Mouse (Mus musculus) liver, embryonic 14.5 days (tissue): Measurements from ENCODE around the gene Creb3l2. TPM values are rescaled to one million over a fixed set of nuclear protein-coding genes. Genes with fewer than 3 reads are reported as not detected.

Experiments
- ATAC-seq: fragments of 200-750 bp; cut with Nextera tagmentation; 2 replicates; pipeline ENCODE4 v1.8.0; 2017; ENCODE audit warnings: moderate number of reproducible peaks, mild to moderate bottlenecking, moderate library complexity; ENCODE audit not compliant: insufficient read depth
- DNase-seq, 3 experiments: peaks; one replicate each; pipeline ENCODE4 v3.0.0-alpha.2; 2012 to 2013; ENCODE audit warnings: low read depth in 3 of 3, low spot score in 3 of 3
- H3K27ac ChIP-seq: fragments of 300-500 bp; sonication (generic); 2 replicates; pipeline ENCODE4 v1.5.1; 2014; ENCODE audit warnings: moderate library complexity, mild to moderate bottlenecking, control low read depth, inconsistent platforms
- H3K27me3 ChIP-seq: fragments of 300-500 bp; sonication (generic); 2 replicates; pipeline ENCODE4 v1.6.1; 2014; ENCODE audit warnings: mild to moderate bottlenecking, low read length, moderate library complexity; ENCODE audit not compliant: control insufficient read depth, insufficient read depth
- H3K36me3 ChIP-seq: fragments of 300-500 bp; sonication (generic); replicated peaks from 2 replicates; pipeline ENCODE4 v1.6.1; 2014; ENCODE audit warnings: low read depth; ENCODE audit not compliant: control insufficient read depth, insufficient read depth
- H3K4me1 ChIP-seq, 2 experiments: fragments of 200-500 bp in 1 of 2; fragments of 300-500 bp in 1 of 2; sonication (generic) in 1 of 2; replicated peaks; 2 replicates each; pipeline ENCODE4 v1.6.1; 2012 to 2014; ENCODE audit warnings: antibody characterized with exemption in 1 of 2, inconsistent platforms in 1 of 2, low read length in 1 of 2; ENCODE audit not compliant: control insufficient read depth in 2 of 2, insufficient read depth in 2 of 2
- H3K4me2 ChIP-seq: fragments of 300-500 bp; sonication (generic); 2 replicates; pipeline ENCODE4 v1.6.1; 2014; ENCODE audit warnings: low read depth, mild to moderate bottlenecking, control low read depth, moderate library complexity
- H3K4me3 ChIP-seq, 2 experiments: fragments of 200-500 bp in 1 of 2; fragments of 300-500 bp in 1 of 2; sonication (generic) in 1 of 2; 2 replicates each; pipeline ENCODE4 v1.5.1; 2012 to 2014; ENCODE audit warnings: low read depth in 2 of 2, low read length in 2 of 2, mild to moderate bottlenecking in 2 of 2, control low read depth in 1 of 2, inconsistent platforms in 1 of 2, moderate library complexity in 1 of 2; ENCODE audit not compliant: insufficient read depth in 1 of 2
- H3K9ac ChIP-seq: fragments of 300-500 bp; sonication (generic); replicated peaks from 2 replicates; pipeline ENCODE4 v1.6.1; 2014; ENCODE audit warnings: mild to moderate bottlenecking, control low read depth, moderate library complexity
- H3K9me3 ChIP-seq: fragments of 300-500 bp; sonication (generic); 2 replicates; pipeline ENCODE4 v1.6.1; 2016; ENCODE audit warnings: low read length, mixed read lengths; ENCODE audit not compliant: control insufficient read depth
- CTCF ChIP-seq: IDR thresholded peaks from 2 replicates; pipeline ENCODE4 v1.5.1; 2016; ENCODE audit warnings: antibody characterized with exemption, low read depth, control low read depth
- EP300 ChIP-seq: IDR thresholded peaks from 2 replicates; pipeline ENCODE4 v1.6.1; 2016; ENCODE audit warnings: antibody characterized with exemption, low read depth
- WGBS: fragments of 180-500 bp; shearing (Covaris S2); extraction: QIAGEN DNeasy Blood & Tissue Kit; methylation state at CpG from one replicate; pipeline ENCODE4 v1.1.7; 2014; ENCODE audit not compliant: insufficient replicate concordance; 5-methylcytosine and 5-hydroxymethylcytosine counted together
- polyA plus RNA-seq, 2 experiments: library from polyadenylated mRNA; depleted of rRNA in 1 of 2; stranded (reverse) in 1 of 2; unstranded in 1 of 2; fragments of >200 nt; fragmentation: Nextera tagmentation in 1 of 2; extraction: Ambion mirVana in 1 of 2; gene quantifications; 2 replicates each; pipeline versions ENCODE4 v1.2.1 to v1.2.3; 2012 to 2014

Gene Creb3l2
- polyA plus RNA-seq, 2 experiments: 1.9 to 2.7 TPM

DNA sequence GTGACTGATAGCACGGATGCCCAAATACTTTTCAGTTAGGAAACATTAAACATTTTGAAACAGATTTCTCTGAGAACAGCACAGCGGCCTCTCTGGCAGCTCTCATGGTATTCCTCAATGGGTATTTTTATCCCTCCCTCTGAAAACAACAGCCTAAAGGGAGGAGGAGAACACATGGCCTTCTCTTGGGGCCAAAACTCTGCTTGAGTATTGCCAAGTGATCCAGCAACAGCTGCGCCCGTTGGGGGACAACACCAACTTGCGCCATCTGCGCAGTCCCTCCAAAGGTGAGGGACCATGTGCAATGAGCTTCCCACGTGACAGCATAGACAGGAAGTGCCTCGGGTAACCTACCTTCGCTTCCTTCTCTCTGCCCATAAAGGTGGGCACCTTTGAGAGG is 119.9 kb downstream of the Creb3l2 start:
- 67% methylated on average over 9 of the region's 9 CpGs for WGBS
- TF ChIP-seq CTCF: no peak
- no peak for TF ChIP-seq EP300
- H3K9me3 ChIP-seq: no peaks in the 10 kb centered on the region

GRCm38 (mm10) chr6:37317904-37318303 is 124.0 kb downstream of the Creb3l2 start:
- Histone ChIP-seq H3K27me3 (no peaks in the 10 kb centered on the region), H3K4me2 (no peak overlapping the region), H3K4me1 (no peaks in the 10 kb centered on the region), H3K9ac (no peak overlapping the region), H3K36me3 (no peaks in the 10 kb centered on the region), H3K9me3 (no peaks in the 10 kb centered on the region), H3K4me3 (no peak overlapping the region), H3K27ac (no peak overlapping the region)
- 58% methylated on average over 5 of the region's 5 CpGs for WGBS
- ATAC-seq (no peak), DNase-seq (no peak)
- TF ChIP-seq EP300 (no peak), CTCF (no peak)

More for the DNA sequence above, 119.9 kb downstream of the Creb3l2 start:
- DNase-seq: no peak
- no peak for ATAC-seq
- H3K4me2 ChIP-seq: no peak overlapping the region
- H3K27ac ChIP-seq: no peak overlapping the region
- H3K4me1 ChIP-seq: no peaks in the 10 kb centered on the region
- no peak overlapping the region for H3K4me3 ChIP-seq
- H3K9ac ChIP-seq: no peak overlapping the region
- no peaks in the 10 kb centered on the region for H3K27me3 ChIP-seq
- no peaks in the 10 kb centered on the region for H3K36me3 ChIP-seq

GRCm38 (mm10) chr6:37315440-37315839 is 126.5 kb downstream of the Creb3l2 start:
- no peak for TF ChIP-seq CTCF
- TF ChIP-seq EP300: no peak
- H3K36me3 ChIP-seq: no peaks in the 10 kb centered on the region
- ATAC-seq (no peak), DNase-seq (no peak)
- no peak overlapping the region for H3K9ac ChIP-seq
- no peaks in the 10 kb centered on the region for H3K4me1 ChIP-seq
- H3K27me3 ChIP-seq: no peaks in the 10 kb centered on the region
- H3K4me3 ChIP-seq: no peak overlapping the region
- no peak overlapping the region for H3K27ac ChIP-seq
- H3K4me2 ChIP-seq: no peak overlapping the region
- H3K9me3 ChIP-seq: no peaks in the 10 kb centered on the region

DNA sequence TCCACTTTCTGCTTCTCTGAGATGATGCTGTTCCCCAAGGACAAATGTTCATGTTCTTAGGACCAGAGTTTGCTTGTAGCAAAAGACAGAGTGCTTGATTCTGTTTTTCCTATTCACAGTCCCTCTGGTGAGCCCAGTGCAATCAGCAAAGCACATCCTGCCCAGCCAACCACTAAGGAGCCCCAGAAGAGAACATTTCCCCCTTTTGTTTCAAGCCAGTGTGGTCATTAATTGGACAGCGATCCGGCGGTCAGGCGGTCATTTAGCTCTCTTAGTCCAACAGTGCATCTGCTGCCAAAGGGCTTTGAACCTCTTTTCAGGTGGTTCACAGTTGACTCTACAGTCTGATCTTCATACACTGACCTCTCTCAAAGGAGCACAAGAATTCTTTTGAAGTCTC is 131.3 kb downstream of the Creb3l2 start:
- H3K4me3 ChIP-seq: no peak overlapping the region
- TF ChIP-seq CTCF (no peak), EP300 (no peak)
- H3K36me3 ChIP-seq: no peaks in the 10 kb centered on the region
- ATAC-seq (no peak), DNase-seq (no peak)
- no peak overlapping the region for H3K27ac ChIP-seq
- WGBS: 33% methylated on average over 4 of the region's 4 CpGs
- no peaks in the 10 kb centered on the region for H3K4me1 ChIP-seq
- H3K9ac ChIP-seq: no peak overlapping the region
- H3K9me3 ChIP-seq: no peaks in the 10 kb centered on the region
- no peaks in the 10 kb centered on the region for H3K27me3 ChIP-seq
- H3K4me2 ChIP-seq: no peak overlapping the region

- H3K36me3 ChIP-seq: no peaks in the 10 kb centered on the region
- H3K9me3 ChIP-seq: no peaks in the 10 kb centered on the region
- WGBS: 47% methylated on average over 1 of the region's 1 CpGs
- no peak overlapping the region for H3K9ac ChIP-seq
- DNase-seq (no peak), ATAC-seq (no peak)
- H3K27me3 ChIP-seq: peaks cover 2% of the 10 kb centered on the region
- H3K4me1 ChIP-seq: no peaks in the 10 kb centered on the region
- H3K4me3 ChIP-seq: no peak overlapping the region
- no peak overlapping the region for H3K4me2 ChIP-seq
- no peak overlapping the region for H3K27ac ChIP-seq
- TF ChIP-seq EP300 (no peak), CTCF (no peak)
Measured at GRCm38 (mm10) chr6:37306616-37307015, 135.3 kb downstream of the Creb3l2 start.

GRCm38 (mm10) chr6:37300492-37300891 is 141.5 kb downstream of the Creb3l2 start:
- no peak for TF ChIP-seq EP300
- TF ChIP-seq CTCF: no peak
- ATAC-seq (no peak), DNase-seq (no peak)
- Histone ChIP-seq H3K4me3 (no peak overlapping the region), H3K4me1 (no peaks in the 10 kb centered on the region), H3K4me2 (no peak overlapping the region), H3K27me3 (peaks cover 38% of the 10 kb centered on the region), H3K27ac (no peak overlapping the region), H3K9me3 (no peaks in the 10 kb centered on the region), H3K36me3 (no peaks in the 10 kb centered on the region), H3K9ac (no peak overlapping the region)
- 13% methylated on average over 13 of the region's 13 CpGs for WGBS
